Mouse (Mus musculus): Measurements from ENCODE around the gene Noa1. TPM values are rescaled to one million over a fixed set of nuclear protein-coding genes. Genes with fewer than 3 reads are reported as not detected.

The Noa1 gene
- total RNA-seq, 2 experiments from 2014 or later: 20.4 to 23.1 TPM

- no peak for DNase-seq
- intact Hi-C loops (cut with DNase I): no loop called here
Observed at GRCm38 (mm10) chr5:77260141-77260540, 49.7 kb downstream of the Noa1 start.

GRCm38 (mm10) chr5:77259315-77259714 is 50.6 kb downstream of the Noa1 start:
- intact Hi-C loops (cut with DNase I): no loop called here
- no peak for DNase-seq

DNA sequence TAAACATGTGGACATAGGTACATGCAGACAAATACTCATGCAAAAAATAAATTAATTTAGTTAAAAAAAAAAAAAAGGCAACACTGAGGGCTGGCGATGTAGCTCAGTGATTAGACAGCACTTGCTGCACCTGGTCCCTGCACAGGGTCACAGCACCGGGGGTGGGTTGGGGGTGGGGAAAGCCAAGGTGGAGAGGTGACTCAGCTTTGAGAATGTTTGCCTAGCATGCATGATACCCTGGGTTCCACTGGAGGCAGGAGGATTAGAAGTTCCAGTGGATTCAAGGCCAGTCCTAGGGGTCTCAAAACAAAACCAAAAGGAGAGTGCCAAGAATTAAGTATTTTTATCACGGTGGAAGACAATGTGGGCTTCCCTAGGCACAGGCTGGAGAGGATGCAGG is 52.3 kb downstream of the Noa1 start:
- intact Hi-C loops (cut with DNase I): no loop called here
- no peak for DNase-seq

- DNase-seq: no peak
- intact Hi-C loops (cut with DNase I): no loop called here
Observed at GRCm38 (mm10) chr5:77254402-77254801, 55.5 kb downstream of the Noa1 start.

DNA sequence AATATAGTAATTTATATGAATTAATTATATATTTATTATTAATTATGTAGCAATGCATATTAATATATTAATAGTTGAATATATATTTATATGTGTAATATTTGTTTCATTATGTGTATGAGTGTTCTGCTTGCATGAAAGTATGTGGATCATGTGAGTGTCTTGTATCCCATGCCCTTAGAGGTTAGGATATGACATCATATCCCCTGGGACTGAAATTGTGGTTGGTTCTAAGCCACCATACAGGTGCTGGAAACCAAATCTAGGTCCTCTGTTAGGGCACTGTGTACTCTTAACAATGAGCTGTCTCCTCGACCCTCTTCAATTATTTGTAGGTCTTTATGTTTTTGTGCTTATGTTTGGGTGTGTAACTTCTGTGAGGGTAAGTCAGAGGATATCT is 56.7 kb downstream of the Noa1 start:
- intact Hi-C loops (cut with DNase I): no loop called here
- DNase-seq: no peak

- DNase-seq: no peak
- intact Hi-C loops (cut with DNase I): no loop called here
Observed at GRCm38 (mm10) chr5:77252115-77252827, 57.6 kb downstream of the Noa1 start.

DNA sequence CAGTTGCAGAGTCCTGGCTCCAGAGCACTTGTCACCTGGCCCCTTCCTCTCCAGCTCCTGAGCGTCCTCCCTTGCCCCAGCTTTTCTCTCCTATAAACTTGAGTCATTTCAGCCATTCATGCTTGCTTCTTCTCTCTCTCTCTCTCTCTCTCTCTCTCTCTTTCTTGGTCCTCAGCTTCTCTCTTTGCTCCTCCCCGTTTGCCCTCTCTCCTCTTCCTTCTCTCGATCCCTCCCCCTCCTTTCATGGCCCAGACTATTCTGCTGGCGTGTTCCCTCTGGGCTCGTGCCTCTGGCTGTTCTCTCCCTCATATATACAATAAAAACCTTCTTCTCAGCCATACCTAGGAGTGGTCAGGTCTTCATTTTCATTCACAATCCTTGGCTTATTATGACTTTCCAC is 58.2 kb downstream of the Noa1 start:
- DNase-seq: no peak

DNA sequence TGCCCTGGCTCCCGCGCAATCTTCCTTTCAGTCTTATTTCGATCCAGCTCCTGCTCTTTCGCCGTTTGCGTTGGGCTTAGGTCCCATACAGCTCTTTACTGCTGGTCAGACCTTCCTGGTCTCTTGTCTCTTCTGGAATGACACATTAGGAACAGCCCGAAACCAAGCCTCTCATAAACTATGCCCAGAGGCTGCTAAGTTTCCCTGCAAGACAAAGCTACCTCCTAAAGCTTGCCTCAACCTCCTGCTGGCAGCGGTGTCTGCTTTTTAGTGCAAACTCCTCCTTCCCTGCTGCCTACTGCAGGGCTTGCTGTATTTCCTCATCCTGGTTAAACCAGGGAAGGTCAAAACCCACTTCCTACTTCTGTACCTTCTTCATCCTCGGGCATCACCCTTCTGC is 59.8 kb downstream of the Noa1 start:
- no peak for DNase-seq
- intact Hi-C loops (cut with DNase I): no loop called here

More for the DNA sequence above, 58.2 kb downstream of the Noa1 start:
- intact Hi-C loops (cut with DNase I): no loop called here

DNA sequence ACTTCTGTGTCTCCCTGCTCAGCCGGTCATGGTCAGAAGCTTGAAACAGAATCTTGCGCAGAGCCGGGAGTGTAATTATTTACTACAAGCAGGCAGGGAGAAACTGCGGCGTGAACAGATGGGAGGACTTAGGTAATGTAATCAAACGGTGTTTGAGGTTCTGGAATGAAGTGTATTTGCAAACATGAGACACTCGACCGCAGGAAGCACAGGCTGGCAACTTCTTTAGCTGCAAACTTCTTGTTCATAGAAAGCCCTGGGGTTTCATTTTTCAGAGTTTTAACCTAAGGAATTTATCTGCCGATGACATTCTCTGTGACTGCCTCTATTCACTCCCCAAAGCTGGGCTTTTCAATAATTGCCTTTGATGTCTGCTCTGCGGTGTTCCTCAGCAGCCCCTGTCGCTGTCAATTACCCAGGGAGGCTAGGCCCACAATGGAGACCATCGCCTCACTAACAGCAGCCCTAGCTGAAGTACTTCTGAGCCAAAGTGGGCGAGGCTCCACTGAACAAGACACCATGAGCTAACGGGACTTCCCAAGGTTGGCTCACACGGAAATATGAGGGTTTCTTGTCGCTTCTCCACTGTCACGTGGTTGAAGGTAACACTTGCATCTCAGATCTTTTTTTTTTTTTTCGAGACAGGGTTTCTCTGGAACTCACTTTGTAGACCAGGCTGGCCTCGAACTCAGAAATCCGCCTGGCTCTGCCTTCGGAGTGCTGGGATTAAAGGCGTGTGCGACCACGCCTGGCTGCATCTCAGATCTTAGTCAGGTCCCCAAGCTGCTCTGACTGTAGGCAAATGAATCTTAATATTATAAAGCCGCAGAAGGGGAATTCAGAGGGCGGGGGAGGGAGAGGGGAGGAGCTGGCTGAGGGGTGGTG is 63.9 kb downstream of the Noa1 start:
- intact Hi-C loops (cut with DNase I): no loop called here
- DNase-seq: no peak

GRCm38 (mm10) chr5:77245463-77245786 is 64.5 kb downstream of the Noa1 start:
- no peak for DNase-seq
- intact Hi-C loops (cut with DNase I): no loop called here

GRCm38 (mm10) chr5:77244331-77244987 is 65.4 kb downstream of the Noa1 start:
- intact Hi-C loops (cut with DNase I): no loop called here

More at GRCm38 (mm10) chr5:77244331-77244987, 65.4 kb downstream of the Noa1 start:
- DNase-seq: no peak

Small RNAs within 50 kb of the gene (microRNA-seq; reads per million reads assigned to microRNA genes)
- 0 reads per million in 2 experiments for gene Mir5098 (ENCODE audit: borderline number of aligned reads in 2 of 2)

Other genes starting within 250 kb of the Noa1 start
- 100 to 1,000 TPM; 405 to 444 TPM for gene Hopx, start 195.0 kb downstream of the Noa1 start, total RNA-seq (2021)
- under 1 TPM in 1 of 2 experiments, not detected in 1; 0.53 TPM for gene Spink2, start 98.6 kb downstream of the Noa1 start, total RNA-seq (2021)
- 10 to 100 TPM; 14.8 to 16.5 TPM for gene Rest, start 44.6 kb downstream of the Noa1 start, total RNA-seq (2021)
- gene Polr2b, start 63 bp upstream of the Noa1 start, total RNA-seq (2021): 10 to 100 TPM; 34.8 to 38.3 TPM
- 100 to 1,000 TPM; 249 to 272 TPM for gene Igfbp7, start 98.0 kb upstream of the Noa1 start, total RNA-seq (2021)

Measured in heart, postnatal 36 days (tissue).